Mouse (Mus musculus) liver, embryonic 14.5 days (tissue): ENCODE measurements at regions not wholly inside any gene's neighbourhood (a gene's known extent, or its start where the extent isn't known, plus 50 kb on each side); places are given as distances from the start of the nearest gene placed in this dataset.

Experiments
- ATAC-seq: fragments of 200-750 bp; cut with Nextera tagmentation; 2 replicates; pipeline ENCODE4 v1.8.0; 2017; ENCODE audit warnings: moderate number of reproducible peaks, mild to moderate bottlenecking, moderate library complexity; ENCODE audit not compliant: insufficient read depth
- DNase-seq, 3 experiments: peaks; one replicate each; pipeline ENCODE4 v3.0.0-alpha.2; 2012 to 2013; ENCODE audit warnings: low read depth in 3 of 3, low spot score in 3 of 3
- H3K27ac ChIP-seq: fragments of 300-500 bp; sonication (generic); 2 replicates; pipeline ENCODE4 v1.5.1; 2014; ENCODE audit warnings: moderate library complexity, mild to moderate bottlenecking, control low read depth, inconsistent platforms
- H3K27me3 ChIP-seq: fragments of 300-500 bp; sonication (generic); 2 replicates; pipeline ENCODE4 v1.6.1; 2014; ENCODE audit warnings: mild to moderate bottlenecking, low read length, moderate library complexity; ENCODE audit not compliant: control insufficient read depth, insufficient read depth
- H3K36me3 ChIP-seq: fragments of 300-500 bp; sonication (generic); replicated peaks from 2 replicates; pipeline ENCODE4 v1.6.1; 2014; ENCODE audit warnings: low read depth; ENCODE audit not compliant: control insufficient read depth, insufficient read depth
- H3K4me1 ChIP-seq, 2 experiments: fragments of 200-500 bp in 1 of 2; fragments of 300-500 bp in 1 of 2; sonication (generic) in 1 of 2; replicated peaks; 2 replicates each; pipeline ENCODE4 v1.6.1; 2012 to 2014; ENCODE audit warnings: antibody characterized with exemption in 1 of 2, inconsistent platforms in 1 of 2, low read length in 1 of 2; ENCODE audit not compliant: control insufficient read depth in 2 of 2, insufficient read depth in 2 of 2
- H3K4me2 ChIP-seq: fragments of 300-500 bp; sonication (generic); 2 replicates; pipeline ENCODE4 v1.6.1; 2014; ENCODE audit warnings: low read depth, mild to moderate bottlenecking, control low read depth, moderate library complexity
- H3K4me3 ChIP-seq, 2 experiments: fragments of 200-500 bp in 1 of 2; fragments of 300-500 bp in 1 of 2; sonication (generic) in 1 of 2; 2 replicates each; pipeline ENCODE4 v1.5.1; 2012 to 2014; ENCODE audit warnings: low read depth in 2 of 2, low read length in 2 of 2, mild to moderate bottlenecking in 2 of 2, control low read depth in 1 of 2, inconsistent platforms in 1 of 2, moderate library complexity in 1 of 2; ENCODE audit not compliant: insufficient read depth in 1 of 2
- H3K9ac ChIP-seq: fragments of 300-500 bp; sonication (generic); replicated peaks from 2 replicates; pipeline ENCODE4 v1.6.1; 2014; ENCODE audit warnings: mild to moderate bottlenecking, control low read depth, moderate library complexity
- H3K9me3 ChIP-seq: fragments of 300-500 bp; sonication (generic); 2 replicates; pipeline ENCODE4 v1.6.1; 2016; ENCODE audit warnings: low read length, mixed read lengths; ENCODE audit not compliant: control insufficient read depth
- CTCF ChIP-seq: IDR thresholded peaks from 2 replicates; pipeline ENCODE4 v1.5.1; 2016; ENCODE audit warnings: antibody characterized with exemption, low read depth, control low read depth
- EP300 ChIP-seq: IDR thresholded peaks from 2 replicates; pipeline ENCODE4 v1.6.1; 2016; ENCODE audit warnings: antibody characterized with exemption, low read depth
- WGBS: fragments of 180-500 bp; shearing (Covaris S2); extraction: QIAGEN DNeasy Blood & Tissue Kit; methylation state at CpG from one replicate; pipeline ENCODE4 v1.1.7; 2014; ENCODE audit not compliant: insufficient replicate concordance; 5-methylcytosine and 5-hydroxymethylcytosine counted together

GRCm38 (mm10) chr2:72874533-72874932 is 105.7 kb downstream of the Sp3 start:
- Histone ChIP-seq H3K4me1 (no peaks in the 10 kb centered on the region), H3K4me2 (no peak overlapping the region), H3K27ac (no peak overlapping the region), H3K9ac (no peak overlapping the region), H3K9me3 (no peaks in the 10 kb centered on the region), H3K36me3 (no peaks in the 10 kb centered on the region), H3K27me3 (no peaks in the 10 kb centered on the region), H3K4me3 (no peak overlapping the region)
- WGBS, result 56% methylated on average over 12 of the region's 12 CpGs
- no peak for TF ChIP-seq EP300
- TF ChIP-seq CTCF, result no peak
- ATAC-seq (no peak), DNase-seq (no peak)

- H3K4me2 ChIP-seq, result no peak overlapping the region
- TF ChIP-seq CTCF (no peak), EP300 (no peak)
- no peaks in the 10 kb centered on the region for H3K9me3 ChIP-seq
- DNase-seq (no peak), ATAC-seq (no peak)
- H3K27me3 ChIP-seq, result no peaks in the 10 kb centered on the region
- H3K4me3 ChIP-seq, result no peak overlapping the region
- 60% methylated on average over 2 of the region's 2 CpGs for WGBS
- no peaks in the 10 kb centered on the region for H3K4me1 ChIP-seq
- H3K27ac ChIP-seq, result no peak overlapping the region
- H3K36me3 ChIP-seq, result no peaks in the 10 kb centered on the region
- no peak overlapping the region for H3K9ac ChIP-seq
Observed at GRCm38 (mm10) chr2:72875677-72876076, 104.6 kb downstream of the Sp3 start.

- ATAC-seq, result no peak
- 61% methylated on average over 2 of the region's 2 CpGs for WGBS
- H3K4me1 ChIP-seq, result no peaks in the 10 kb centered on the region
- no peaks in the 10 kb centered on the region for H3K36me3 ChIP-seq
- H3K4me3 ChIP-seq, result no peak overlapping the region
- no peaks in the 10 kb centered on the region for H3K27me3 ChIP-seq
- no peak overlapping the region for H3K4me2 ChIP-seq
- no peak overlapping the region for H3K27ac ChIP-seq
- no peak for DNase-seq
- no peaks in the 10 kb centered on the region for H3K9me3 ChIP-seq
- no peak overlapping the region for H3K9ac ChIP-seq
- TF ChIP-seq EP300 (no peak), CTCF (no peak)
Observed at GRCm38 (mm10) chr2:72880016-72880415, 100.2 kb downstream of the Sp3 start.

GRCm38 (mm10) chr2:72881554-72881953 is 98.7 kb downstream of the Sp3 start:
- no peak overlapping the region for H3K9ac ChIP-seq
- H3K4me3 ChIP-seq, result no peak overlapping the region
- no peaks in the 10 kb centered on the region for H3K9me3 ChIP-seq
- TF ChIP-seq EP300, result no peak
- no peak for TF ChIP-seq CTCF
- H3K36me3 ChIP-seq, result no peaks in the 10 kb centered on the region
- H3K27me3 ChIP-seq, result no peaks in the 10 kb centered on the region
- ATAC-seq, result no peak
- no peak for DNase-seq
- 64% methylated on average over 2 of the region's 2 CpGs for WGBS
- no peaks in the 10 kb centered on the region; a peak in 1 of 4 replicates for H3K4me1 ChIP-seq
- H3K4me2 ChIP-seq, result no peak overlapping the region
- no peak overlapping the region for H3K27ac ChIP-seq

GRCm38 (mm10) chr2:72886250-72886649 is 94.0 kb downstream of the Sp3 start:
- Histone ChIP-seq H3K27me3 (no peaks in the 10 kb centered on the region), H3K4me3 (no peak overlapping the region), H3K4me1 (peaks cover 0 to 12% of the 10 kb centered on the region in 2 experiments; a peak in 2 of 4 replicates), H3K27ac (no peak overlapping the region), H3K9ac (no peak overlapping the region), H3K4me2 (no peak overlapping the region), H3K36me3 (no peaks in the 10 kb centered on the region), H3K9me3 (no peaks in the 10 kb centered on the region)
- no peak for ATAC-seq
- TF ChIP-seq CTCF, result no peak
- TF ChIP-seq EP300, result no peak
- DNase-seq, result no peak
- 47% methylated on average over 2 of the region's 2 CpGs for WGBS
